Mouse (Mus musculus) T-helper 1 cell (primary cell): ENCODE measurements around the gene Slc39a11.

ENCODE experiments used
- in situ Hi-C: fragments of 300-600 bp; cut with MboI, MseI; formaldehyde crosslinking; loops from one replicate; pipeline ENCODE4 v1.15.1; 2025; ENCODE audit warnings: high pct_unique_total_duplicates

Slc39a11 gene

GRCm38 (mm10) chr11:113510969-113511625, 138.8 kb downstream of the Slc39a11 start:
- in situ Hi-C loops, result no loop called here

DNA sequence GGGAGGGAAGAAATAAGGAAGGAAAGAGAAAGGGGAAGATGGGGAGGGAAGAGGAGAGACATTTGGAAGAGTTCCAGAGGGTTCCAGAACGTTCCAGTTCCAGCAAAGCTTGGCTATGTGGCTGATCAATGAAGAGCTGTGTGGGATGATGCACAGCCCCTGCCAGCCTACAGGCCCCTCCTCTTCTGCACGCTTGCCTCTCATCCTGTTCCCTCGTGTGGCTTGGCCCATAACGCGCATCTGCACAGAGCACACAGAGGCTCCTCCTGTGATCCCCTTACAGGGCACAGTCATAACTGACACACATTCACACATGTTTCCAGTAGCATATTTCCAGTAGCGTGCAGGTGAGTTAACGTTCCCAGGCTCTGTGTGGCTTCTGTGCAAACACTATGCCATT, 139.6 kb downstream of the Slc39a11 start:
- in situ Hi-C loops, result no loop called here

GRCm38 (mm10) chr11:113507716-113508480, 142.0 kb downstream of the Slc39a11 start:
- in situ Hi-C loops, result no loop called here

- in situ Hi-C loops, result no loop called here
Observed at GRCm38 (mm10) chr11:113505551-113506160, 144.2 kb downstream of the Slc39a11 start.

DNA sequence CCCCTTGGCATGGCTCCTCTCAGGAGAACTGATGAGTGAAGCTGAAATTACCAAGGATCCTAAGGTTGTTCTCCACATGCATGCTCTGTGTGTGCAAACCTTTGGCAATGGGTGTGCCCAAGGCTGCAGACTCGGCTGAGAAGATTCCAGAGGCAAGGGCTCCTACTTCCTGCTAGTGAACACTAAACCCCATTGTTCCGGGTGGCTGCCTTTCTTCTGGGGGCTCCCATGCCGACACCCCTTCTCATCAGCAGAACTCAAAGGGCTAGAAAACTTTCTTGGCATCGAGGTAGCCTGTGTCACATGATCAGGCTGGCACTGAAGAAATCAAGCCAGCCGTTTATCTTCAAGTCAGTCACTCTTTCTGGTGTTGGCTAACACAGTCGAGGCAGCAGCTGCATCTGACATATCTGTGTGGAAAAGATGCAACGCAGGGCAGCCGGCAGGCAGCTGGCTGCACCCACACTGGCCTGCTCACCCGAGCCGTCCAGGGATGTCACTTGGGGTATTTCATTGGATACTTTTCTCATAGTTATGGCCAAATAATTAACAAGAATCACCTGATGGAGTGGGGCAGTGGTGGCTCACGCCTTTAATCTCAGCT, 145.3 kb downstream of the Slc39a11 start:
- in situ Hi-C loops, result no loop called here

DNA sequence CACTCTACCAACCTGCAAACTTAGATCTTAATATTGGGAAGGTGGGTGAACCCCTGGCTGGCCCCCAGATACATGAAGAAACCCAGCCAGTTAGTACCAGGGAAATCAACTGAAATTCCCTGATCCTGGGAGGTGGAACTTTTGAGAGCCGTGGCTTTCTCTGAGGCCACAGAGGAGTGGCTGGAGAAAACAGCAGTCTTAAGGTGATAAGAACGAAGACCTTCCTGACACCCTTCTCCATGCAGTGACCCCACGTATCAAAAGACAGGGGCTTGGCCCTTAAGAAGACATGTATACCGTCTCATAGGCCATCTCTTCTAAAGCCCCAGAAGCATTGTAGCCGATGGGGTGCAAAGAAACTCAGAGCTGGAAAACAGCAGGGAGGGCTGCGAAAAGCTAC, 146.9 kb downstream of the Slc39a11 start:
- in situ Hi-C loops, result no loop called here

DNA sequence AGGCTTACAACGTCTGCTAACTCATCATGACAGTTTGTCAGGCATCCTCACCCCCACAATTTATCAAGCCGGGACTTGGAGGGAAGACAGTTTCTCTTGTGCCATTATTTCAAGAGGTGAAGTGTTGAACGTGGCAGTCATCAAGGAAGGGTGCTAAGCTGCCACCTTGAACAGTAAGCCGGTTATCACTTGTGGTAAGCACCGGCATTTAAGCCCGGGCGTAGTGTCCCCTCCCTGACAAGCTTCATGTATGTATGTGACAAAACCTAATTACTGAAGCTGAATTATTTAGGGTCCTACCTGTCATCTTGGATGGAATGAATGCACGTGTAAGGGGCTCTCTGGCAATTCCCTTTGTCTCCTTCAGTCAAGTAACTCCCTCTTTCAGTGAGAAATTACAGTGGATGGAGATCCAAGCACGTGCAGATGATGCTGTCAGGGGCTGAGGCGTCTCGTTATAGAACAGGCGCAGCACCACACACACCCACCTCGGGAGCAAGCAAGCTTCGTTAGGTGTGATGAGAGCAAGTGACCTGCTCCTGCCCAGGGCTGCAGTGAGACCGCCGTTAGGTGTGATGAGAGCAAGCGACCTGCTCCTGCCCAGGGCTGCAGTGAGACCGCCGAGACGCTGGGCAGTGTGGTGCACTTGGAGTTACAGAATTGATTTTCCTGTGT, 149.1 kb downstream of the Slc39a11 start:
- in situ Hi-C loops, result no loop called here

- in situ Hi-C loops, result no loop called here
Observed at GRCm38 (mm10) chr11:113498889-113499288, 151.0 kb downstream of the Slc39a11 start.

DNA sequence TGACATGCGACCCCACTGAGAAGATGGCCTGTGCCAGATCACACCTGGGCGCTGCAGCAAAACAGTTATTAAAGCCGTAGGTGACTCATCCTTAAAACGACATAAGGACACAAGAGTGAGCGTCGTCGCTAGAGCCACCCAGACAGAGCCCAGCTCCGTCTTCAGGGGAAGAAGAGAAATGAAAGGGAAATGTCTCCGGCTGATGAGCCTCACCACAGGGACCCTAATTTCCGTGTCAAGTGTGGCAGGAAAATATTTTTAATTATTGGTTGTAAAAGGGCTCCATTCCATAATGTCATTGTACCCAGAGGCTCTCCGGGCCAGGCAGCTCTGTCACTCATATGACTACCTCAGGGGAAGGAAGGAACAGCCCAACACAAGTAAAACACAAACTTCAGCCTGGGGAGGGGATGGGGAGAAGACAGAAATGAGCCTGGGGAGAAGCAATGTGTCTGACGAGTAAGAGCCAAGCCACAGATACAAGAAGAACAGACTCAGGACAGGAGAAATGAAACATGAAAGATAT, 155.8 kb downstream of the Slc39a11 start:
- in situ Hi-C loops, result no loop called here

DNA sequence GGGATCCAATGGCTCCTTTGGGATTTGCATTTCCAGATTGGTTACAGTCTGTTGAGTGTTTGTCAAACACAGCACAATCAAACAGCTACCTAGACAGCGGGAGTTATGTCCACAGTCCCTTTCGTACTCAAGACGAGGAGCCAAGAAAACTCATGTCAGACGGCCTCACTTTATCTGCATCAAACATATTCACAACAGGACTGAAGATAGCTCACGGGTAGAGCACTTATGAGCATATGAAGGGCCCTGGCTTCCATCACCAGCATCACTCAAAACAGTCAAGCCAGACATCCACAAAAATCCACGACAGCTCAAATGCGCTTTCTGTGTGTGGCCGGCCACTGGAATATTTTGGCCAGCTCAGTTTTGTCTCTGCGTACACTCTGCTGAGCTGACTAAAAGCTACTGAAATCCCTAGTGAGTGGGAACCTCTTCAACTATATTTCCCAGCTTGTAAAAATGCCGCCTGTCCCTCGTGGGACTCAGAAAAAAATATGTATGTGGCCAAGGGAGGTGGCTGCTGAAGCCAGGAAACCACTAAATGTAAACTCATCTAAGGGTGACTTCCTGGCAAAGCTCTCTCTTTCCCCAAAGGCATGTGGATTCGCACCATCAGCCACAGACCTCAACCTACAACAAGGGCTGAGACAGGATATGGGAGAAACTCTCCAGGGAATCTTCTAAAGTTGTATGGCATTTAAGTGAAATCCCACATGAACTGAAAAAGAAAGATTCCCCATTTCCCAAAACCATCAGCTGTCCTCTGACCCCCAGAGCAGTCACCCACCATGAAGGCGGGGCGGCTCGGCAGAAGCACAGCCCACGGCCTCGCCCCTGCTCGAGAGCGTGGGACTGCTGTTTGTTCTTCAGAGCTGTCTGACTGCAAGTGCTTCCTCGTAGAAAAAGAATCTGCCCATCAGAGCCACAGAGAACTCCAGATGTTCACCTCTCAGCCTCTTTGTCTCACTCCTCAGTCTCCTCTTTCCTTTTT, 159.1 kb downstream of the Slc39a11 start:
- in situ Hi-C loops, result no loop called here

DNA sequence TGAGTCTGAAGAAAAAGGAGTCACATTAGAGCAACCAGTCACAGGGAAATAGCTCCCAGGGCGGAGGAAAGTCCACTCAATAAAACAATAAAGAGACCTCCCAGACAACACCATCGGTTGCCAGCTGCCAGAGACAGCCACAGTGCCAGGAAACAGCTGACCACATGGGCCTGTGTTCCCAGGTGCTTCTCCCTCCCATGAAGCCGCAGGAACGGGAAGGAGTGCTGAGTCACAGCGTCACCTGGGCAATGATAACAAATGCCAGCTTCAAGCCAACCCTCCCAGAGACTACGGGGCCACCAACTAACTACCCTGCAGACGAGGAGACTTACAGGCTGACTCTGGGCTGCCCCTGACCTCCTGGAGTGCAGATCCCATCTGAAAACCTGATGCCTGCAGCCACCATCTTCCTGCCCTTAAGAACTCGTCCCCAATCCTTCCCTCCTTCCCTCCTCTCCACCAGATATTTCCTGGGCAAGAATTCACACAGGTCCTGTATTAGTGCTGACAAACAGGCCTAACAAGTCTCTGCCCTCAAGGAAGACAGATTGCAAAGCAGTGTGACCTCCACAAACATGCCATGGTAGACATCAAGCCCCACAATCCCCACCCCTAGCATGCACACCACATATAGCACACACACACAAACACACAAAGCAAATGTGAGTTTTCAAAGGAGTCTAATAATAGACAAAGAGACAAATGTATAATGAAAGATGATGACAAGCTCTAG, 162.1 kb downstream of the Slc39a11 start:
- in situ Hi-C loops, result no loop called here

- in situ Hi-C loops, result no loop called here
Observed at GRCm38 (mm10) chr11:113484037-113484436, 165.8 kb downstream of the Slc39a11 start.

- in situ Hi-C loops, result no loop called here
Observed at GRCm38 (mm10) chr11:113477550-113477949, 172.3 kb downstream of the Slc39a11 start.

DNA sequence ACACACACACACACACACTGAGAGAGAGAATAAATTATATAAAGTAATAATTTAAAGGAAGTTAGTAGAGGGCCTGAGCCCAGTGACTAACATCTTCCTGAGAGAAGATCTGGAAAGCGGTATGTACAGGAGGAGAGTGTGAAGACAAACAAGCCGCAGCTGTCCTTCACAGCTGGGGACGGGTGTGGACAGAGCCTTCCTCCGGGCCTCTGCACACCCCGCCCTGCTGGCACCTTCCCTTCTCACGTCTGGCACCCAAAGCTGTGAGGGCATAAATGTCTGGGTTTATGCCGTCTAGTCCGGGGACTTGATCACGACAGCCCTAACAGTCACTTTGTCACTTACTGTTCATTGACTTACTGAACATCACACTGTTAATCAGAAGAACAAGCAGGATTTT, 173.2 kb downstream of the Slc39a11 start:
- in situ Hi-C loops, result no loop called here

GRCm38 (mm10) chr11:113475491-113475890, 174.4 kb downstream of the Slc39a11 start:
- in situ Hi-C loops, result no loop called here

- in situ Hi-C loops, result no loop called here
Observed at GRCm38 (mm10) chr11:113473998-113474534, 175.8 kb downstream of the Slc39a11 start.

DNA sequence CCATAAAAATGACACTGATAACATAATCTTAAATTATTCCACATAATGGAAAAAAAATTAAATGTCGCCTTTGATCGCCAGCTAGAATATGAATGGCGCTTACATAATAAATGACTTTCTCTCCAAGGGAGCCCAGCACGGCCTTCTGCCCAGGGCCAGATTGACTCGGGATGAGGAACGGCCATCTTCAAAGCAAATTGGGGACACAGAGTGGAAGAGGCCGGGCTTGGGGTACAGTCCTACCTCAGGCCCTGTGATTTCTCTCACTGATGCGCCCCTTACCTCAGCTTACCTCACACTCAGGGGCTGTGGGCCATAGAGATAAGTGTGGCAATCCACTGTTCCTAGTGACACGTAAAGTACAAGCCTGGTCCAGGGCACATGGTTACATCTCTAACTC, 177.9 kb downstream of the Slc39a11 start:
- in situ Hi-C loops, result no loop called here

DNA sequence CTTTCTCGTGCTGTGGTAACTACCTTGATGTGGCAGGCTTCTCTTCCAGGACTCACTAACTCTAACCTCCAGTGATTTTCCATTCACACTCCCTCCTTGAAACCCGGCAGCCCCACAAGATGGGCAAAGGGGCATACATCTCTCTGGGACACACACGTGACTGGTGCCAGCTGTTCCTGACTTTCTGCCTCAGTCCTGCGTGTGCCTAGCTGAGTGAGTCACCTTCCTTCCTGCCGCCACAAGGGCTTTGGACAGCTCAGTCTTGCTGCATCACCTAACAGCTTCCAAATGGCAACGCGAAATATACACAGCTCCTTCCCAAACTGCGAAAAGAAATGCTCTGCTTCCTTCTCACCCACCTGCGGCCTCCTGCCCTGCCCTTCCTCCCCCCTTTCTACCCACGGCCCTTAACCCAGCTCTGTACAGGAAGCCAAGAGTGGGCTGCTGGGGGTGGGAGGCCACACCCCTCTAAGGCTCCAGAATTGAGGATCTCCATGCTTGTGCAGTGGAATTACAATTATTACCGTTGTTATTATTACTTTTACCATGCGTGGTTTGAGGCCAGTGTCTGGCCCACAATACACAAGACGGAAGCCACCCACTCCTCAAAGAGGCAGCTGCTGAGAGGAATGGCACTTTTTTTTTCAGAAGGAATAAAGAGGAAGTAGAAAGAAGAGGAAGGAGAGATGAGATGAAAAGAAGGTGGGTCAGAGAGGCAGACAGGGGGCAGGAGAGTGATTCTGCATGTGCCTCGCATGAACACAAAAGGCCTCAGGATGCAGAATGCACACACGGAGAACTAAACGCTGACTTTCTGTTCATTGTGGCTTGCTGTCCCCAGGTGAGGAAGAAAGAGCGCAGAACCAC, 179.7 kb downstream of the Slc39a11 start:
- in situ Hi-C loops, result no loop called here
